Mouse (Mus musculus) embryo, embryonic 11 days (tissue): Measurements from ENCODE around the gene Samd14.
"Not testable (repeated sequence)": the region's sequence is repeated elsewhere in the genome, so short reads cannot be mapped to it uniquely, and the experiment has no call there.

Experiments used
- DNase-seq: peaks from one replicate; pipeline ENCODE4 v3.0.0-alpha.2; 2015

The Samd14 gene

GRCm38 (mm10) chr11:95006525-95007219 is 3.0 kb upstream of the Samd14 start:
- peak; percentile 90 for DNase-seq

DNA sequence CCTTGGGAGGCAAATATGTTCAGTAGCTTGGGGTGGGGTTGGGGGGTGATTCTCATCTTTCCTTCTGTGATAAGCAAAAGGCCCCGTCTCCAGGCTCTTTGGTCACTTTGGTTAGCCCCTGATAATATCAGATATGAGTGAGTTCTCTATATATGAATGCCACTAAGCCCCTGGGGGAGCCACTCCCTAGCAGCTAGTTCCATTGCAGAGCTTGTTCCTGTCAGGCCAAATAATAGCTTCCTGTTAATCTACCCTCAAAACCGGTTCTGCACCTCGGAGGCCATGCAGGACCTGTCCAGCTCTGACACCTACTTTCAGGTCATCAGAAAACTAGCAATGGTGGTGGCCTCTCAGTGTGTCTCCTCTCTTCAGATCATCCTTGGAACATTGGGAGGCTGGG is 2.3 kb upstream of the Samd14 start:
- DNase-seq, result no peak

DNA sequence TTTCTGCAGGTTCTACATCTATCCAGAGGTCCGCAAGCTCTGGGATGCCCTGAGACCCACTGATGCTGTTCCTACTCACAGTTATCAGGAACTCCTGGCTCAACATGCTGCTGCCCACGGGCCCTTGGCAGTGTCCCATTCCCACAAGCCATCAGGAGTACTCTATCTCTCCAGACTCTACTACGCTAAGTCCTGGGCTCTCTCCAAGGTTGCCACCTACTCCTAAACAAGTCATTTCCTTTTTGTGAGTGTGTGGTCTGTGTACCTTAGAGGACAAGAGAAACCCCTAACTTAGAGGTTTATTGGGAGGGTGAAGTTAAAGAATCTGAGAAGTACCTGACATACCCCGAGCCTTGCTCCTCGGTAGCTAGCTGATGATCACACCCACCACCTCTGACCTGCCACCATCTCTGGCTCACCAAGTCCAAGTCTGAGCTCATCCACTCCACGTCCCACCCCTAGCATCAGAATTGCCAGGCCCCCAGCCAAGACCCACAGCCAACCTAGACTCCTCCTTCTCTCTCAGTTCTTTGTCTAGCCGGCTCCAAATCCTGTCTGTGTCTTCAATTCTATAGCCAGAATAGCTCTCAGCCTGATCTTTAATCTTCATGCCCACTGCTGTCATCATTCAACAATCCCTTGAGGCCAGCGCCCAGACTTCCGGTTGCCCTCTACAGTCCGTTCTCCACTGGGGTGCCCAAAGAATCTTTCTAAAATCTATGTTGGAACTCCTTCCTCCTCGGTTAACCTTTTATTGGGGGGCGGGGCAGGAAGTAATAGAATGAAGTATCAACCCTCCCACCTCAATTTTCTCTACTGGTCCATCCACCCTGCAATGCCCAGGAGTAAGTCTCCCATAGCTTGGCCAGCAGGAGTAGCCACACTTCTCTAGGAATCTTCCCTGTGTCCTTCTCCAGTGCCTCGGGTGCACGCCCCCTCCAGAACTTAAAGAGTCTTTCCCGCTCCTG is 734 bp upstream of the Samd14 start:
- DNase-seq, result no peak

GRCm38 (mm10) chr11:95010141-95010739 is 561 bp downstream of the Samd14 start:
- peak; percentile 52 for DNase-seq

- not testable (repeated sequence) for DNase-seq
Measured at GRCm38 (mm10) chr11:95010841-95011403, 1.2 kb downstream of the Samd14 start.

DNA sequence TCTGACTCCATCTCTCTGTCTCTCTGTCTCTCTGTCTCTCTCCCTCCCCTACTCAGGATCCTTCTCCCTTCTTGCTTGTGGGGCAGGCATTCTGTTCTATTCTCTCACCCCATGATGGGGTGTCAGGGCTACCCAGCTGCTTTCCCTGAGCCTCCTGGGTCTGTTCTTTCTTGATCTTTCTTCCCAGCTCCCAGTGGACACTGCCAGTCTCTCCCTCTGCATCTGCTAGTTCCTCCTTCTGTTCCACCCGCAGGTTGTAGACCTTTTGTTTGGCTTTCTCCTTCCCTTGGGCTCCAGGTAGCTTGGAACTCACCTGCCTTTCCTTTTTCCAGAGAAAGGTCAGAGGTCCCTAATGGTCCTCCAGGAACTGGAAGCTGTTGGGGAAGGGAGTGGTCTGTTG is 1.7 kb downstream of the Samd14 start:
- no peak for DNase-seq

- no peak for DNase-seq
Measured at GRCm38 (mm10) chr11:95012075-95012474, 2.4 kb downstream of the Samd14 start.

DNA sequence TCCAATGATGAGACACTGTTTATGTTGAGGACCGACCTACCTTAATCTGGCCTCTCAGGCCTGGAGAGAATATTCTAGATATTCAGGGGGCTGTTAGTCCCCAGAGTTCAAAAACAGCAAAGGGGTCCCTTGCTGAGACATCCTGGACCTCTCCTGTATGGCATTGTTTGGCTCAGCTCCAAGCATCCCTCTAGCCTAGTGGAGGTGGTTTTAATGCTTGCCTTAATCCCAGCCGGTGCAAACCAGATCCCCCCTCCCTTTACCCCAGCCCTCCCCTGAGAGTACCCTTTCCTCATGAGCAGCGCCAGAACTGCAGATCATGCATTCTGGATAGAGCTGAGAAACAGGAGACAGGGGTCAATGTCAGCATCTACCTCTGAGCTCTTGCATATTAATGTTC is 2.8 kb downstream of the Samd14 start:
- DNase-seq, result no peak

DNA sequence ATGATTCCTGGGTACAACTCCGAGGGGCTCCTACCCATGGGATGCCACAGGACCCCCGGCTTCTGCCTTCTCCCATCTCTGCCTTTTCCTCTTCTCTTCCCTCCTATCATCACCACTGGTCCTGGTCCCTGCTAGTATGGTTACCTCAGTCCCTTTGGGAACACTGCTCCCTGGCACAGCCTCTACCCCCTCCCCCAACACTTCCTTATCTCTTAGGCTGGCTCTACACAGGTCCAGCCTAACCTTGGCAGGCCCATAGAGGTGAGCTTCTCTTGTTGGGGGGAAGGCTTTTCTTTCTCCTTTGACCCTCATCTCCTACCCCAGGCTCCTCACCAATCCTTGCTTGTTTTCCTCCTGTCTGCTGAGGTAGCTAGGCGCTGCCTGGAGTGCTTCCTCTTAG is 5.8 kb downstream of the Samd14 start:
- DNase-seq, result no peak

- DNase-seq, result no peak
Measured at GRCm38 (mm10) chr11:95022237-95022992, 12.7 kb downstream of the Samd14 start.

DNA sequence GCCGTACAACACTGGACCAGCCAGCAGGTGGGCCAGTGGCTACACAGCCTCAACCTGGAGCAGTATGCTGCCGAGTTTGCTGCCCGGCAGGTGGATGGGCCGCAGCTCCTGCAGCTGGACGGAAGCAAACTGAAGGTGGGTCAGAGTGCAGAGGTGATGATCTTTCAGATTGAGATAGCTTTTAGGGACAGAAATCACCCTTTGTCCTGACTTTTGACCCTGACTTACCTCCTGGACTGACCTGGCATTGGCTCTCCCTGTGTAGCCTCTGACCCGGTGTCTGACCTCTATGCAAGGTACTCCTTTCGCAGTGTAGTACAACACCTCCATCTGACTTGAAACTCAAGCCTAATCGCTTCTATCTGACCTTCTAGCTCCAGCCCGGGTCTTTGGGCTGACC is 13.8 kb downstream of the Samd14 start:
- no peak for DNase-seq

GRCm38 (mm10) chr11:95024439-95025184 is 14.9 kb downstream of the Samd14 start:
- no peak for DNase-seq

- DNase-seq, result no peak
Measured at GRCm38 (mm10) chr11:95025227-95026012, 15.7 kb downstream of the Samd14 start.

GRCm38 (mm10) chr11:95026090-95026542 is 16.4 kb downstream of the Samd14 start:
- no peak for DNase-seq

DNA sequence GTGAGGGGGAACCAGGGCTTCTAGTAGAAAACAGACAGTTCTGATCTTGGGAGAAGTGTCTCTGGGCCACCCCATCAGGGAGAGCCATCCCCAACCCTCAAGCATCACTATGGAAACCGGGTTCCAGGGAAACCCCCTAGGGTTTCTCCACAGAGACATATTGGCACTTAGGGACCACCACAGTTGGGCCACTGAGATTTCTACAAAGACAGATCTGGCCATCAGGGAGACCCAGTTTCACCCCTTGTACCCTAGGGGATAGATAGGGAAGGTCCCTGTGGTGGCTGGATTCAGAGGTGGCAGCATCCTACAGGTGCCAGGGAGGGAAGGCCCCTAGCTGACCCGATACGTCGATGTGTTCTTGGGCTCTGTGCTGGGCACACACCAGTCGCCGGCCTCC is 17.2 kb downstream of the Samd14 start:
- no peak for DNase-seq

DNA sequence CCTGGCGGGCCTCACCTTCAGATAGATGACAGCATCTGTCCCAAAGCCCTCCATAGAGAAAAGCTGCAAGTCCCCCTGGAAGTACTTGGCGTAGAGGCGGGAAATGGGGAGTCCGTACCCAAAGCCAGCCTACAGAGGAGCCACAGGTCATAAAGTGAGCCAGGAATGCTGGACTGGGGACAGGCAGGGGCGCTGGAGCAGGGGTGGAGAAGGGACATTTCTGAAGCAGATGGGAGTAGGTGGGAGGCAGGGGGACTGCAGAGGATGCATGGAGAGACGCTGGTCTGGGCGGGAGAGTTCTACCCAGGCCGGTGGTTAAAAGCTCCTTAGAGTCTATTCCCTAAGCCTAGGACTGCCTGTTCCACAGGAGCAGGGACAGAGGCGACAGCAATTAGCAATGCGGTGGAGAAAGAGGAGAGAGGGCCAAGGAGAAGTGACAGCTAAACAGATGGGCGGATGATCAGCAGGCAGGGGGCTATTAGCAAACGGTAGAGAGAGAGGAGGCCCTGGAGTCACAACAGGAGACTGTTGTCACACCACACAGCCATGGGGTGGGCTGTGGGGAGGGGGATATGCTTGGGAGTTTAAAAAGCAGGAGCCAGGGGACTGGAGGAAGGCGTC is 18.3 kb downstream of the Samd14 start:
- DNase-seq, result no peak

GRCm38 (mm10) chr11:95032945-95033344 is 23.3 kb downstream of the Samd14 start:
- no peak for DNase-seq

DNA sequence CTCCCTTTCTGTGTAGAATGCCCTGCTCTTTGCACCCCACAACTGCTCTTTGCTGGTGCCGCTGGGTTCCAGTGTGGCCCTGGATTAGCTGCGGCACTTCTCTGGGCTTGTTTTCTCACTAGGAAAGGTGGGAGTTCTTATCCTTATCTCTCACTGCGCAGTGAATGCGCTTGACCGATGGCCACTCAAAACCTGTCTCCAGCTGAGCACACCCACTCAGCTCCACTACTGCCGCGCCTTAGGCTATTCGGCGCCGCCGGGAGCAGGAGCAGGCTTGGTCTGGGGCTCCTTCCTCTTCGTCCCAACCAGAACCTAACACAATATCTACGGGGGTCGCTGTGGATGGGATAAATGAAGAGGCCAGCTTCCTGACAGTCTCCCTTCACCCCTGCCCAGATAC is 23.9 kb downstream of the Samd14 start:
- no peak for DNase-seq

- DNase-seq, result no peak
Measured at GRCm38 (mm10) chr11:95034902-95035301, 25.2 kb downstream of the Samd14 start.

- DNase-seq, result no peak
Measured at GRCm38 (mm10) chr11:95036521-95036920, 26.8 kb downstream of the Samd14 start.
